Mouse (Mus musculus): ENCODE data around the gene Ugt1a7c. TPM values are rescaled to one million over a fixed set of nuclear protein-coding genes. Genes with fewer than 3 reads are reported as not detected.

Gene Ugt1a7c
- polyA plus RNA-seq, 1 experiment: 6.1 TPM

DNA sequence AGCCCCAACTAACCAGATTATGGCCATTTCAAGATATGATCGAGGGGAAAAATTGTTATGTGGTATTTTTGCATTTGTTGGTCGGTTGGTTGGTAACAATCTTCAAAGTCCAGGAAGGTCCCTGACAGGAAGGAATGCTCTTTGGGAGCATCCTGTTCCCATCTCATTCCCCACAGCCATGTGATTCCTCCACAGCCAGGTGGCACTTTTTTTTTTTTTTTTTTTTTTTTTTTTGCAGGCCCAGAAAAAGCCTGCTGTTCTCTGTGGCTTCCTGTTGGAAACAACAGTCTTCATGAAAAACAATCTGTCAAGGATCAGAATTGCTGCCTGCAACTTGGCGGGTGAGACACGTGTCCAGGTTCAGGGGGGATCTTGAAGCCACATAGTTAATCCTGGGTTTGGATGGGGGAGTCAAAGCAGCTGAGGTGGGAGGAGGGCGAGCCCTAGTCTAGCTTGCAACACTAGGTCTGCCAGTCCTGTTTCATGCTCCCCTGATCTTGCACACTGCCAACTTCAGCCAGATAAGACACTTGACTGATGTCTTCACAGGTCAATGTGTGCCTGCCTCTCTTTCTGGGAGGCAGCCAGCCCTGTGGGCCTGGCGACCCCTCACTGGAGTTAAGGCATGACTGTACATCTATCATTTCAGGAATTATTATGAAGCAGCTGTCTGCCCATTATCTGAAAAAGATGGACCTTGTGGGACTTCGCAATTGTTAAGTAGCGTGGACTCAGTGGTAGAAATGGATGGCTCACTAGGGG is 164.2 kb downstream of the Ugt1a7c start:
- no peak for DNase-seq
- no peak overlapping the region for H3K4me3 ChIP-seq (replicated peaks; ENCODE audit: extremely low read depth, low read depth, low read length)
- H3K4me1 ChIP-seq (ENCODE audit: control insufficient read depth, insufficient read depth, low read length): no peaks in the 10 kb centered on the region
- TF ChIP-seq POLR2A (IDR thresholded peaks at IDR 0.05; ENCODE audit: borderline replicate concordance, extremely low read depth, low read depth, low read length) (no peak), CTCF (IDR thresholded peaks at IDR 0.05; ENCODE audit: insufficient read depth, low read length) (no peak)
- 50% methylated on average over 8 of the region's 8 CpGs for WGBS

DNA sequence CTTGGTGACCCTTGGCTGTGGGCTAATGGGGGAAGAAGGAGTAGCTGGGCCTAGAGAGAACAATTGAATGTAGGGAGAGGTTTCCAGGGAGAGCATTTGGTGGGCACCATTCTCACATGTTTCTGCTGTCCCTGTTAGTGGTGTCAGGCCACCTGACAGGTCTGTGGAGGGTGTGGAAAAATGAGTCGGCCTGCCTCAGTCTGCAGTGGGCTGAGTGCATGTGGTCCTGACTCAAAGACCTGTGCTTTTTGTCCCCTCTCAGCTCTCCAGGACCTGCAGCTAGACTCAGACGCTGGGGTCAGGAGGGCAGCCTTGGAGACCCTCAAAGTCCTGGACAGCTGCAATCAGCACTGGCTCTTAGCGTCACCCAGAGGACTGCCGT is 164.8 kb downstream of the Ugt1a7c start:
- Histone ChIP-seq H3K4me3 (replicated peaks; ENCODE audit: extremely low read depth, low read depth, low read length) (no peak overlapping the region), H3K4me1 (ENCODE audit: control insufficient read depth, insufficient read depth, low read length) (no peaks in the 10 kb centered on the region)
- DNase-seq: no peak
- no peak for TF ChIP-seq POLR2A (IDR thresholded peaks at IDR 0.05; ENCODE audit: borderline replicate concordance, extremely low read depth, low read depth, low read length)
- TF ChIP-seq CTCF (IDR thresholded peaks at IDR 0.05; ENCODE audit: insufficient read depth, low read length): no peak
- whole genome bisulfite sequencing: 70% methylated on average over 4 of the region's 4 CpGs

DNA sequence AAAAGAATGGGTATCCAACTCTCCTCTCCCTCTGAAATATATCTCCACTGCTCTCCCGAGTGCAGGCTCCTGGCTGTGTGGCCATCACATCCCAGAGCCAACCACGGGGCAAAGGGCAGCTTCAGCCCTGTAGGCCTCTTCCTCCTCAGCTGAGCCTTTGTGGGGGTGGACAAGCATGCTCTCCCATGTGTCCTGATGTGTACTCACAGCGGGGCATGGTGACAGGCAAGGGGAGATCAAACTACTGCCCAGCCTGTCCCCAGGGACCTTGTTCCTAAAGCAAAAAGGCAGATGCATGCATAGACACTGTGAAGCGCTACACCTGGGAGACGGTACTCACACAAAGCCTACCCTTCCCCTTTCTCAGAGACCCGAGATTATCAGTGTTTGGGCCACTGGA is 165.3 kb downstream of the Ugt1a7c start:
- 69% methylated on average over 6 of the region's 6 CpGs for WGBS
- TF ChIP-seq CTCF (IDR thresholded peaks at IDR 0.05; ENCODE audit: insufficient read depth, low read length): no peak
- no peak for TF ChIP-seq POLR2A (IDR thresholded peaks at IDR 0.05; ENCODE audit: borderline replicate concordance, extremely low read depth, low read depth, low read length)
- H3K4me3 ChIP-seq (replicated peaks; ENCODE audit: extremely low read depth, low read depth, low read length): no peak overlapping the region
- H3K4me1 ChIP-seq (ENCODE audit: control insufficient read depth, insufficient read depth, low read length): no peaks in the 10 kb centered on the region
- DNase-seq: no peak

DNA sequence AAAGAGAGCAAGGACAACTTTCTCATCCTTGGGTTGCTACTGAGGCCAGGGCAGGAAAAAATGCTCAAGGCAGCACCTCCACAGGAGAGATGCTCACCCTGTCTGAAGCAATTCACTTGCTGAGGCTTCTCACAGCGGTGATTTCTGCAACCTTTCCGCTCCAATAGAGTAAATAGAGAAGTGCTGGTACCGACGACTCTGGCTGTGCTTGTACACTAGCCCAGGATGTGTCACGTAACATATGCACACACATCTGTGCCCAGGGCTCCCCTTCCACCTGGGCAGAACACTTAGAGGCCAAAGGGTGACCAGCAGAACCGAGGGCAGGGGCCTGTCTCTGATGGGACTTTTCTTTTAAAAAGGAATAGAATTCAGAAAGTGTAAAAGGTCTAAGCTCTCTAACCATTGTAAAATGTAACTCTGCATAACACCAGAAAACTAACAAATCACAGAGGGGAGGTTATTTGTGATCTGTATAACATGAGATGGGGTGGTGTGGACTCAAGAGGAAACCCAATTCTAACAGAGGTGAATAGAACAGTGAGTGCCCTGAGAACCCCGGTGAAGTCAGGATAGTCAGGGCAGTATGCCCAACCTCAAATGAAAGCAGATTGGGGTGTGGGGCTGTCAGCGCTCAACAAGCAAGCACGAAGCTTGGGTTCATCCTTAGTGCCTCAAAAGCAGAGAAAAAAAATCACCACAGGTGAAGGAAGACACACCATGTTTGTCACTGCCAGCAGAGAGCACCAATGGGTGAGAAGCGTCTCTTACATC is 165.9 kb downstream of the Ugt1a7c start:
- WGBS: 75% methylated on average over 10 of the region's 10 CpGs
- DNase-seq: no peak
- no peaks in the 10 kb centered on the region for H3K4me1 ChIP-seq (ENCODE audit: control insufficient read depth, insufficient read depth, low read length)
- TF ChIP-seq CTCF (IDR thresholded peaks at IDR 0.05; ENCODE audit: insufficient read depth, low read length): no peak
- TF ChIP-seq POLR2A (IDR thresholded peaks at IDR 0.05; ENCODE audit: borderline replicate concordance, extremely low read depth, low read depth, low read length): no peak
- H3K4me3 ChIP-seq (replicated peaks; ENCODE audit: extremely low read depth, low read depth, low read length): no peak overlapping the region

DNA sequence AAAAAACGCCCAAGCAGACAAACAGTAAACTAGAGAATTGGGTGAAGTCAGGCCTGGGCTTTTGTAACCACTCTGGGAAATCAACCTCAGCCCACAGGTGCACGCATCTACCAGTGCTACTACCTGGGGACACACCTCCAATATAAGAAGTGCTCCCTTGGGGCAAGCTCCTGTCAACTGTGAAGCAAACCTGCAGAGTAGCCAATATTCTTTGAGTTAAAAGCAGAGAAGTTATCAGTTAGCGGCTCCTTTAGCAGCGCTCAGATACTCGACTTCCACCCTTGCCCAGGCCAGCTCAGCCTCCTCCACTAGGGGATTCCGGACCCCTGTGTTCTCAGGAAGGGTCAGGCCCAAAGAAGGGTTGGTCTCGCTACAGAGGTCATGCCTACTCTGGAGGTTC is 166.8 kb downstream of the Ugt1a7c start:
- DNase-seq: no peak
- WGBS: 85% methylated on average over 7 of the region's 7 CpGs
- Histone ChIP-seq H3K4me3 (replicated peaks; ENCODE audit: extremely low read depth, low read depth, low read length) (no peak overlapping the region), H3K4me1 (ENCODE audit: control insufficient read depth, insufficient read depth, low read length) (no peaks in the 10 kb centered on the region)
- TF ChIP-seq POLR2A (IDR thresholded peaks at IDR 0.05; ENCODE audit: borderline replicate concordance, extremely low read depth, low read depth, low read length) (no peak), CTCF (IDR thresholded peaks at IDR 0.05; ENCODE audit: insufficient read depth, low read length) (no peak)

DNA sequence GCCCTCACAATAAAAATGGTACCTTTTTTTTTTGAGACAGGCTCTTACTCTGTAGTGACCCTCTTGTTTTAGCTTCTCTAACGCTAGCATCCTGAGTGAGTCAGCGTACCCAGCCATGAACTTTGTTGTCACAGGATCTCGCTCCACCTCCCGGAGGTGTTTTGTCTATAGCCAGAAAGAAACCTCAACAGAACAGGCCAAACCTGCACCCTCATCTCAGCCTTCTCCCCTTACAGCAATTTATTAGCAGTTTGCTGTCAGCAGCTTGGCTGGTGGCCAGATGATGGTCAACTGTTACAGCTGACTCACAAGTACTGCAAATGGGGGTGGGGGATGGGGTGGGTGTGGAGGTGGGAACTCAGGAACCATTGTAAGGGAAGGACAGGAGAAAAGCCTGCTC is 167.4 kb downstream of the Ugt1a7c start:
- H3K4me3 ChIP-seq (replicated peaks; ENCODE audit: extremely low read depth, low read depth, low read length): no peak overlapping the region
- no peak for DNase-seq
- WGBS: 66% methylated on average over 4 of the region's 4 CpGs
- no peaks in the 10 kb centered on the region for H3K4me1 ChIP-seq (ENCODE audit: control insufficient read depth, insufficient read depth, low read length)
- TF ChIP-seq POLR2A (IDR thresholded peaks at IDR 0.05; ENCODE audit: borderline replicate concordance, extremely low read depth, low read depth, low read length) (no peak), CTCF (IDR thresholded peaks at IDR 0.05; ENCODE audit: insufficient read depth, low read length) (no peak)

DNA sequence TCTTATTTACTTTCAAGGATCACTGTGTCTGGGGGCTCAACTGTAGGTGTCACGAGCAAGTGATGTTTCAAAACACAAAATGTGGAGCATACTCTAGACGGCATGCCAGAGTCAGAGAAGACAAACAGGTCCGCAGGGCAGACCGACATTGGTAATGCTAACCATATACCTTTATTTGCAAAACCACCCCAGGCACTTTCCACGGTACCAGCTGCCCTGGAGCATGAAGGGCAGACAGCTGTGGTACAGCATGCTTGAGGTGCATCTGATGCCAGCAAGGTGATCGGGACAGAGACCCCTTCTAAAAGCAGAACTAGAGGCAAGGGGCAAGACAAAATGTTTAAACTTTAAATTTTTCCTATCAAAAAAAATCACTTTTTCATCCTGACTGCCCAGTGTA is 168.1 kb downstream of the Ugt1a7c start:
- no peaks in the 10 kb centered on the region for H3K4me1 ChIP-seq (ENCODE audit: control insufficient read depth, insufficient read depth, low read length)
- TF ChIP-seq CTCF (IDR thresholded peaks at IDR 0.05; ENCODE audit: insufficient read depth, low read length): no peak
- TF ChIP-seq POLR2A (IDR thresholded peaks at IDR 0.05; ENCODE audit: borderline replicate concordance, extremely low read depth, low read depth, low read length): no peak
- no peak for DNase-seq
- WGBS: 72% methylated on average over 6 of the region's 6 CpGs
- H3K4me3 ChIP-seq (replicated peaks; ENCODE audit: extremely low read depth, low read depth, low read length): no peak overlapping the region

DNA sequence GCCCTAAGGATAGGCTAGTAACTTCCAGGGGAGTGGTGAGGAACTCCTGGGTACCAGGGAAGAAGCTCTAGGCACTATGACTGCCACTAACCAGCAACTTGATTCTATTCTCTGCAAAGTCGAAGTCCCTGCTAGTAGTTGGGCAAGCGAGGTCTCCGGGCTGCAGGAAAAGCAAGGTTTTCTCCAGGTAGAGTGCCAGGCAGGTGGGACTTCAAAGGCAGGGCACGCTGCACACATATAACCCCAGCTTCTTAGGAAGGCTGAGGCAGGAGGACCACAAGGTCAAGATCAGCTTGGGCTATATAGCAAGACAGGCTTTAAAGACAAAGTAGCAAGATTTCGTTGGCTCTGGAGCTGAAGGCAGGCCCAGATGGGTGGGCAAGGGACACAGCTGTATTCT is 168.9 kb downstream of the Ugt1a7c start:
- 92% methylated on average over 5 of the region's 5 CpGs for WGBS

DNA sequence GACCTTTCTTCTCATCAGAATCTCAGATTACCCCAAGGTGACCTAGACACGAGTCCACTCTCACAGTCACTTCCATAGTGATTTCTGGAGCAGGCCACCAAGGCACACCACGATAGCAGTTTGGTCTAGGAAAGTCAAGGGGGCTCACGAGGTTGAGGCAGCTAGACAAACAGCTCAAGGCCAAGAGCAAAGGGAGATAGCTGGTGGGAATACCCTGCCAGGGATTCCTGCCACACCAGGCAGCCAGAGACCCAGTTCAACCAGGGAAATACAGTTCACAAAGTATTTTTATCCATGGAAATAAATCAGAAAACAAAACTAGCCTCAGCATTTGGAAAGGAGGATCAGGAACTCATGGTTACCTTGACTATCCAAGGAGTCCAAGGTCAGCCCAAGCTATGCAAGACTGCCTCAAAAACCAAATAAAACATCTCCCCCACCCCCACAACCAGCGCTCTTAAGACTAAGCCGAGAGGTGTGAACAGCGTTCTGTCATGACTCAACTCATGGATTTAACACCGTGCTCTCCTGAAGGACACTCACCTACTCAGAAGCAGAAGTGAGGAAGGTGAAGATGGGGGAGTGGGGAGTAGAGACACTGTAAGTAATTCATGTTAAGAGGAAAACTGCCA is 169.5 kb downstream of the Ugt1a7c start:
- TF ChIP-seq POLR2A (IDR thresholded peaks at IDR 0.05; ENCODE audit: borderline replicate concordance, extremely low read depth, low read depth, low read length) (no peak), CTCF (IDR thresholded peaks at IDR 0.05; ENCODE audit: insufficient read depth, low read length) (no peak)
- no peak for DNase-seq

More for the DNA sequence above, 168.9 kb downstream of the Ugt1a7c start:
- no peak overlapping the region for H3K4me3 ChIP-seq (replicated peaks; ENCODE audit: extremely low read depth, low read depth, low read length)
- no peaks in the 10 kb centered on the region for H3K4me1 ChIP-seq (ENCODE audit: control insufficient read depth, insufficient read depth, low read length)
- TF ChIP-seq POLR2A (IDR thresholded peaks at IDR 0.05; ENCODE audit: borderline replicate concordance, extremely low read depth, low read depth, low read length): no peak
- DNase-seq: no peak

More for the DNA sequence above, 169.5 kb downstream of the Ugt1a7c start:
- Histone ChIP-seq H3K4me3 (replicated peaks; ENCODE audit: extremely low read depth, low read depth, low read length) (no peak overlapping the region), H3K4me1 (ENCODE audit: control insufficient read depth, insufficient read depth, low read length) (no peaks in the 10 kb centered on the region)
- 80% methylated on average over 7 of the region's 7 CpGs for WGBS
